Mouse (Mus musculus): ENCODE measurements at regions not wholly inside any gene's neighbourhood (a gene's known extent, or its start where the extent isn't known, plus 50 kb on each side); places are given as distances from the start of the nearest gene placed in this dataset.

DNA sequence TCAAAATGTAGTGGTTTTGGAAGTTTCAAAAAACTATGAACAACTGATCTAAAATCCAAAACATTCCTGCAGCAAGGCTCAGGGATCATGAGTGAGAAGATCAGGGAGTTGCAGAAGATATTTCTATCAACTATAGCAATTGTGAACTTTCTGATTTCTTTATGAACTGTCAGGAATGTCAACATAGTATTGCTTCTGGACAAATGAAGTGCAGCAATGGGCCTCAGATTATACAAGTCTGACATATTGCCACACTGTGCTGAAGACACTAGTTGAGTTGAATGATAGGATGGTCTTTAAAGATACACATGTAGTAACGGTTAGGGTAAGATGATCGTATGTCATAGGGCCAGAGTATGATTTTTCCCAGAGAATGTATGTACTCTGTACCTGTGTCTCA lies 290.4 kb upstream of the Meox2 start:
- Histone ChIP-seq H3K4me3 (ENCODE audit: low read depth, low read length) (no peak overlapping the region), H3K27me3 (ENCODE audit: control insufficient read depth, insufficient read depth, low read length) (no peaks in the 10 kb centered on the region), H3K36me3 (ENCODE audit: control insufficient read depth, insufficient read depth, low read length) (no peaks in the 10 kb centered on the region), H3K9ac (ENCODE audit: low read length) (no peak overlapping the region), H3K4me1 (replicated peaks; ENCODE audit: control insufficient read depth, insufficient read depth, low read length) (no peaks in the 10 kb centered on the region), H3K27ac (ENCODE audit: low read depth, low read length) (no peak overlapping the region), H3K9me3 (ENCODE audit: control insufficient read depth, low read length) (no peaks in the 10 kb centered on the region), H3K4me2 (ENCODE audit: low read depth, low read length, severe bottlenecking) (no peak overlapping the region)
- 100% methylated on average over 2 of the region's 2 CpGs for WGBS
- no peak for ATAC-seq (replicated peaks; ENCODE audit: low FRiP score)
- DNase-seq (ENCODE audit: low spot score) = no peak

- Histone ChIP-seq H3K4me2 (ENCODE audit: low read depth, low read length, severe bottlenecking) (no peak overlapping the region), H3K9me3 (ENCODE audit: control insufficient read depth, low read length) (no peaks in the 10 kb centered on the region), H3K27ac (ENCODE audit: low read depth, low read length) (no peak overlapping the region), H3K36me3 (ENCODE audit: control insufficient read depth, insufficient read depth, low read length) (no peaks in the 10 kb centered on the region), H3K4me1 (replicated peaks; ENCODE audit: control insufficient read depth, insufficient read depth, low read length) (no peaks in the 10 kb centered on the region), H3K4me3 (ENCODE audit: low read depth, low read length) (no peak overlapping the region), H3K27me3 (ENCODE audit: control insufficient read depth, insufficient read depth, low read length) (no peaks in the 10 kb centered on the region), H3K9ac (ENCODE audit: low read length) (no peak overlapping the region)
- DNase-seq (ENCODE audit: low spot score) = no peak
- no peak for ATAC-seq (replicated peaks; ENCODE audit: low FRiP score)
- 89% methylated on average over 3 of the region's 3 CpGs for WGBS
Measured at GRCm38 (mm10) chr12:36818852-36819251, 289.5 kb upstream of the Meox2 start.

DNA sequence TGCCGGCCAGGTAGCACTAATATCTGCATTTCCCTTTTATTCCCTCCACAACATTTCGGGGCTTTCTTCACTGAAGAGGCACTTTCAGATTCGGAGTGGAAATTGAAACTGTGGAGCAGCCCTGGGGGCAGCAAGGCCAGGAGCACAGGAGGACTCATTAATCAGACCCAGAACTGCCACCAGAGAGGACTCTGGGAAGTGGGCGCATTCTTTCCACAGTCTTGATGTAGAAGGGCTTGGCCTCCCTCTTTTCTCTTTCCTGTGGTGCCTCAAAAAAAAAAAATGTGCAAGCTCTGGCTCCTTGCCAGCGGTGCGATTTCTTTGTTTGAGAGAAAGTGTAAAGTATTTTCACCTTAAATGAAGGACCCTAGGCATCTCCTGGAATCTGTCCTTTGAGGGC lies 281.6 kb upstream of the Meox2 start:
- DNase-seq (ENCODE audit: low spot score) (peak; percentile 57), ATAC-seq (replicated peaks; ENCODE audit: low FRiP score) (peak; percentile 67; the same call in 1 of the 2 replicates)
- no peak overlapping the region for H3K4me3 ChIP-seq (ENCODE audit: low read depth, low read length)
- H3K4me1 ChIP-seq (replicated peaks; ENCODE audit: control insufficient read depth, insufficient read depth, low read length) = no peaks in the 10 kb centered on the region
- no peaks in the 10 kb centered on the region for H3K36me3 ChIP-seq (ENCODE audit: control insufficient read depth, insufficient read depth, low read length)
- H3K9ac ChIP-seq (ENCODE audit: low read length) = no peak overlapping the region
- no peak overlapping the region for H3K27ac ChIP-seq (ENCODE audit: low read depth, low read length)
- H3K9me3 ChIP-seq (ENCODE audit: control insufficient read depth, low read length) = no peaks in the 10 kb centered on the region
- no peak overlapping the region for H3K4me2 ChIP-seq (ENCODE audit: low read depth, low read length, severe bottlenecking)
- no peaks in the 10 kb centered on the region for H3K27me3 ChIP-seq (ENCODE audit: control insufficient read depth, insufficient read depth, low read length)
- 71% methylated on average over 6 of the region's 6 CpGs for WGBS

DNA sequence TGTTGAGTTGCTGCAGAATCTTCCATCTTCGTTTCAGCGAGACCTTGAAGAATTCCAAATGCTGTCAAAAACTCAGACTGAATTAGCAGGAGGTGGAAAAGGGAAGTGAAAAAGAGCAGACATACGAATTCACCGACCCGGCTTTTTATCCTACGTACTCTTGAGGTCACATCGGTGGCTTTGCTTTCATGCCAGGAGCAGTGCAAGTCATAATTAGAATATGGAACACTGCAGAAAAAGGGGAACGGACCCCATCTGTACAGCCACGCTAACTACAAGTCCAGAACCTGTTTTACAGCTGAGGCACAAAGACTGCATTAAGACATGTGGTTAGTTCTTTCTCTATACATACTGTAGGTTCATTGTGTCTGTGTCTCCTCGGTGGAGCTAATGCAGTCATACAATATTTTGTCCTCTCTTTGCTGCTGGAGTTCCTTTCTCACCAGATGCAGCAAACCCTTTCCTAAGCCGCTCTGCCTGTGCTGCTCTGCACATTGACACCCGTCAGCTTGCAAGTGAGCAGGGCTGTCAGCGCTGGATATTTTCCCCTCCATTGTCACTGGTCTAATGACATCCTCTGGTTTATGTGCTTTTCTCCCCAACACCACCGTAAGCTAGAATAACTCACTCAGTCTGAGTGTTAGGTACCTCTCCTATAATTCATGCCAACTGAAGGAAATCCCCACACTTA lies 276.9 kb upstream of the Meox2 start:
- H3K4me3 ChIP-seq (ENCODE audit: low read depth, low read length) = no peak overlapping the region
- H3K27me3 ChIP-seq (ENCODE audit: control insufficient read depth, insufficient read depth, low read length) = no peaks in the 10 kb centered on the region
- H3K4me1 ChIP-seq (replicated peaks; ENCODE audit: control insufficient read depth, insufficient read depth, low read length) = no peaks in the 10 kb centered on the region
- no peaks in the 10 kb centered on the region for H3K36me3 ChIP-seq (ENCODE audit: control insufficient read depth, insufficient read depth, low read length)
- ATAC-seq (replicated peaks; ENCODE audit: low FRiP score) (no peak), DNase-seq (ENCODE audit: low spot score) (no peak)
- H3K9me3 ChIP-seq (ENCODE audit: control insufficient read depth, low read length) = no peaks in the 10 kb centered on the region
- 82% methylated on average over 14 of the region's 14 CpGs for WGBS
- H3K27ac ChIP-seq (ENCODE audit: low read depth, low read length) = no peak overlapping the region
- no peak overlapping the region for H3K4me2 ChIP-seq (ENCODE audit: low read depth, low read length, severe bottlenecking)
- H3K9ac ChIP-seq (ENCODE audit: low read length) = no peak overlapping the region

- no peaks in the 10 kb centered on the region for H3K9me3 ChIP-seq (ENCODE audit: control insufficient read depth, low read length)
- WGBS = 92% methylated on average over 1 of the region's 1 CpGs
- H3K36me3 ChIP-seq (ENCODE audit: control insufficient read depth, insufficient read depth, low read length) = no peaks in the 10 kb centered on the region
- DNase-seq (ENCODE audit: low spot score) = no peak
- no peak overlapping the region for H3K27ac ChIP-seq (ENCODE audit: low read depth, low read length)
- no peak overlapping the region for H3K4me3 ChIP-seq (ENCODE audit: low read depth, low read length)
- H3K4me2 ChIP-seq (ENCODE audit: low read depth, low read length, severe bottlenecking) = no peak overlapping the region
- H3K9ac ChIP-seq (ENCODE audit: low read length) = no peak overlapping the region
- no peak for ATAC-seq (replicated peaks; ENCODE audit: low FRiP score)
- no peaks in the 10 kb centered on the region for H3K4me1 ChIP-seq (replicated peaks; ENCODE audit: control insufficient read depth, insufficient read depth, low read length)
- no peaks in the 10 kb centered on the region for H3K27me3 ChIP-seq (ENCODE audit: control insufficient read depth, insufficient read depth, low read length)
Measured at GRCm38 (mm10) chr12:36842957-36843356, 265.4 kb upstream of the Meox2 start.

- DNase-seq (ENCODE audit: low spot score) = no peak
- H3K4me2 ChIP-seq (ENCODE audit: low read depth, low read length, severe bottlenecking) = no peak overlapping the region
- H3K4me1 ChIP-seq (replicated peaks; ENCODE audit: control insufficient read depth, insufficient read depth, low read length) = no peaks in the 10 kb centered on the region
- no peak overlapping the region for H3K9ac ChIP-seq (ENCODE audit: low read length)
- no peaks in the 10 kb centered on the region for H3K27me3 ChIP-seq (ENCODE audit: control insufficient read depth, insufficient read depth, low read length)
- H3K36me3 ChIP-seq (ENCODE audit: control insufficient read depth, insufficient read depth, low read length) = no peaks in the 10 kb centered on the region
- H3K27ac ChIP-seq (ENCODE audit: low read depth, low read length) = no peak overlapping the region
- no peak for ATAC-seq (replicated peaks; ENCODE audit: low FRiP score)
- no peaks in the 10 kb centered on the region for H3K9me3 ChIP-seq (ENCODE audit: control insufficient read depth, low read length)
- H3K4me3 ChIP-seq (ENCODE audit: low read depth, low read length) = no peak overlapping the region
Measured at GRCm38 (mm10) chr12:36845130-36845529, 263.2 kb upstream of the Meox2 start.

GRCm38 (mm10) chr12:36849086-36849485 lies 259.3 kb upstream of the Meox2 start:
- DNase-seq (ENCODE audit: low spot score) (no peak), ATAC-seq (replicated peaks; ENCODE audit: low FRiP score) (no peak)
- H3K36me3 ChIP-seq (ENCODE audit: control insufficient read depth, insufficient read depth, low read length) = no peaks in the 10 kb centered on the region
- H3K9ac ChIP-seq (ENCODE audit: low read length) = no peak overlapping the region
- H3K4me1 ChIP-seq (replicated peaks; ENCODE audit: control insufficient read depth, insufficient read depth, low read length) = no peaks in the 10 kb centered on the region
- WGBS = 92% methylated on average over 2 of the region's 2 CpGs
- H3K27me3 ChIP-seq (ENCODE audit: control insufficient read depth, insufficient read depth, low read length) = no peaks in the 10 kb centered on the region
- no peak overlapping the region for H3K4me3 ChIP-seq (ENCODE audit: low read depth, low read length)
- no peak overlapping the region for H3K27ac ChIP-seq (ENCODE audit: low read depth, low read length)
- H3K9me3 ChIP-seq (ENCODE audit: control insufficient read depth, low read length) = no peaks in the 10 kb centered on the region
- no peak overlapping the region for H3K4me2 ChIP-seq (ENCODE audit: low read depth, low read length, severe bottlenecking)

DNA sequence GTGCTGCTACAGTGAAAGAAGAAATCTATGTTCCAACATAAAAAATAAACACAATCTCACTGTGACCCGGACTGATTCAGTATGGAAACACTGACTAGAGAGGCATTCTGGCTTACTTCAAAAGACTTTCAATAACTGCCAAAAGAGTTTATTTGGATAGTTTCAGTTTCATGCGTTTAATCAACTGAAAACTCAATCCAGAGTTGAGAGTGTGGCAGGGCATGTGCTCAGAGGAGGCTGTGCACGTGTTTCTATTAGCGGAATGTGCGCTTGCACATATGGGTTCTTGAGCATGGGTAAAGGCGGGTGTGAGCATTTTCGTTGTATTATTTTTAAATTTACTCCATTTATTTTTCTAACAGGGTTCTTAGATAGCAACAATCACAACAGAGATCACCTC lies 245.2 kb upstream of the Meox2 start:
- DNase-seq (ENCODE audit: low spot score) (no peak), ATAC-seq (replicated peaks; ENCODE audit: low FRiP score) (no peak)
- Histone ChIP-seq H3K4me1 (replicated peaks; ENCODE audit: control insufficient read depth, insufficient read depth, low read length) (no peaks in the 10 kb centered on the region), H3K4me2 (ENCODE audit: low read depth, low read length, severe bottlenecking) (no peak overlapping the region), H3K27me3 (ENCODE audit: control insufficient read depth, insufficient read depth, low read length) (no peaks in the 10 kb centered on the region), H3K4me3 (ENCODE audit: low read depth, low read length) (no peak overlapping the region), H3K27ac (ENCODE audit: low read depth, low read length) (no peak overlapping the region), H3K9me3 (ENCODE audit: control insufficient read depth, low read length) (no peaks in the 10 kb centered on the region), H3K36me3 (ENCODE audit: control insufficient read depth, insufficient read depth, low read length) (no peaks in the 10 kb centered on the region), H3K9ac (ENCODE audit: low read length) (no peak overlapping the region)
- 83% methylated on average over 7 of the region's 7 CpGs for WGBS

GRCm38 (mm10) chr12:36880724-36881123 lies 227.6 kb upstream of the Meox2 start:
- Histone ChIP-seq H3K4me3 (ENCODE audit: low read depth, low read length) (no peak overlapping the region), H3K9ac (ENCODE audit: low read length) (no peak overlapping the region), H3K9me3 (ENCODE audit: control insufficient read depth, low read length) (no peaks in the 10 kb centered on the region), H3K27ac (ENCODE audit: low read depth, low read length) (no peak overlapping the region), H3K4me1 (replicated peaks; ENCODE audit: control insufficient read depth, insufficient read depth, low read length) (no peaks in the 10 kb centered on the region), H3K4me2 (ENCODE audit: low read depth, low read length, severe bottlenecking) (no peak overlapping the region), H3K36me3 (ENCODE audit: control insufficient read depth, insufficient read depth, low read length) (no peaks in the 10 kb centered on the region), H3K27me3 (ENCODE audit: control insufficient read depth, insufficient read depth, low read length) (no peaks in the 10 kb centered on the region)
- ATAC-seq (replicated peaks; ENCODE audit: low FRiP score) = no peak
- WGBS = 98% methylated on average over 1 of the region's 1 CpGs
- no peak for DNase-seq (ENCODE audit: low spot score)
